Mouse (Mus musculus): Measurements from ENCODE around the gene Foxp1. TPM values are rescaled to one million over a fixed set of nuclear protein-coding genes. Genes with fewer than 3 reads are reported as not detected.

Gene Foxp1
- total RNA-seq, 2 experiments from 2014 or later = 142 TPM

- intact Hi-C loops (cut with DNase I) = loop anchor here (10.0 kb wide), 1 partner anchor 424 kb away; no protein-coding TSS in a partner anchor
- DNase-seq (ENCODE audit: low spot score in 2 of 2) = no peak
These were observed 574.1 kb downstream of the Foxp1 start for GRCm38 (mm10) chr6:98948153-98949141.

- no peak for DNase-seq (ENCODE audit: low spot score in 2 of 2)
- intact Hi-C loops (cut with DNase I) = loop anchor here (10.0 kb wide), 1 partner anchor 423 kb away; no protein-coding TSS in a partner anchor
These were observed 574.9 kb downstream of the Foxp1 start for GRCm38 (mm10) chr6:98947486-98948152.

DNA sequence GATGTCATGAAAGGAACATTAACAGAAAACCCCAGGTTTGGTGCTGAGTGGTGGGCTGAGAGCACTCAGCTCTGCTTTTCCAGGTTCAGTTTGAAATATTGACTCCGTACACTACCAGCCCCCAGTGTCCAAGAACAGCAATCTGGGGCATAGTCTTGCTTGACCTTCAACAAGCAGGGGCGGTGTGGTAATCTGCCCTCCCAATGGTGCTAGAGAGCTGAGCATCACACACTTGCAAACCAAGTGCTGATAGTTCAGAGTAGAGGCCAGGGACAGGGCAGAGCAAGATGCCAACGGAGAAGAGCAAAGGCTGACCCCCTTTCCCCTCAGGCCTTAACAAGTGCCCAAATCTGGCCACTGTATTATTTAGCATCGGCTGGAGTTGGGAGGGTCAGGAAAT lies 575.8 kb downstream of the Foxp1 start:
- intact Hi-C loops (cut with DNase I) = loop anchor here (10.0 kb wide), 1 partner anchor 422 kb away; no protein-coding TSS in a partner anchor
- DNase-seq (ENCODE audit: low spot score in 2 of 2) = no peak

DNA sequence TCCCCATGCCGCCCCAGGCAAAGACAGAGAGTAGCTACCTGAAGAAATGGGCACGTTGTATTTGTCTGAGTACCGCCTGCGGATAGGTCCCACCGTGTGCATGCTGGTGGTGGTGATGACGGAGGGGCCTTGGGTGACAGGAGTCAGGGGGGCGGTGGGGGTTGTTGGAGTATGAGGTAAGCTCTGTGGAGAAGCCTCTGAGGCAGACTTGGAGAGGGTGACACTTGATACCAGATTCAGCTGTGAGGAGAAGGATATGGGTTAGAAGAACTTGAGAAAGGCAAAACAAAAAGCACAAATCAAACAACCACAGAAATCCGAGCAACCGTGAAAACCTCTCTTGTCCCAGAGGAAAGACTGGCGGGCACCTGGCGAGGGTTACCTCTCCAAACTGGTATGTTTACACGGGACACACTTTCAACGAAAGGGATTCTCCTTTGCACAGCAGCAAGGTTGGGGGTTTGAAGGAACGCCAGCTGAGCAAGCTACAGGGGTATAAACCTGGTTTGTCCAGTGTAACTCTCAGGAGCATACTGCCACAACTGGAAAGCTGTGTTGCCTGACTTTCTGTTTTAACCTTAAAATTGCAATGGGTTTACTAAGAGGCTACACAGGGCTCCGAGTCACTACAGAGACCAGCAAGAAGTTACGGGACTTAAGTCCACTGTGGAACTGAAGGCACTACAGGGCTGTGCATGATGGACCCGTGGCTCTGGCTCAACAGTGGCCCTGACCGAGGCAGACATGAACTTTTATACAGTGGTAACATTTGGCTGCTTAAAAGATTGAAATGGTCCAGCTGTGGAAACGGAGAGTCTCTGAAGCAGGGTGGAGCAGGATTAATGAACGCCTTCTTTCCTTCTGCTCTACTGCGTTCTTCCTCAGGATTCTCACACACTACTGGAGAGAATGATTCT lies 576.8 kb downstream of the Foxp1 start:
- DNase-seq (ENCODE audit: low spot score in 2 of 2) = no peak
- intact Hi-C loops (cut with DNase I) = loop anchor here (10.0 kb wide), 1 partner anchor 421 kb away; no protein-coding TSS in a partner anchor

- no peak for DNase-seq (ENCODE audit: low spot score in 2 of 2)
- intact Hi-C loops (cut with DNase I) = loop anchor here (10.0 kb wide), 1 partner anchor 304 kb away; no protein-coding TSS in a partner anchor
These were observed 584.2 kb downstream of the Foxp1 start for GRCm38 (mm10) chr6:98938348-98938747.

DNA sequence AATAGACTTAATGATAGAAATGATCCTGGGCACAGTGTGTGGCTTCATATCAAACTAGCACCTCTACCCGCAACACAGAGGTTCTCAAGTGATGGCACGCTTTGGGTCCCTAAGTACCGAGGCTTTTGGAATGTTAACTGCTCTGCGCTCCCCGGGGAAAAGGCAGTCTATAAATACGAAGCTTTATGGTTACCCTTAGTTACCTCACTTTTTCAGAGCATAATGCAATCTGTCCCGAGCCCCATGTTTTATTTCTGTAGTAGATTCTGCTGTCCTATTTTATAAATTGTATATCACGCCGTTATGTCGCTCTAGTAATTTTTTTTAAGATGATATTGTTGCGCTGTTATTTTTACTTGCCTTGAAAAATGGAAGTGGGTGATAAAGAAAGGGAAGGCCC lies 585.0 kb downstream of the Foxp1 start:
- no peak for DNase-seq (ENCODE audit: low spot score in 2 of 2)

DNA sequence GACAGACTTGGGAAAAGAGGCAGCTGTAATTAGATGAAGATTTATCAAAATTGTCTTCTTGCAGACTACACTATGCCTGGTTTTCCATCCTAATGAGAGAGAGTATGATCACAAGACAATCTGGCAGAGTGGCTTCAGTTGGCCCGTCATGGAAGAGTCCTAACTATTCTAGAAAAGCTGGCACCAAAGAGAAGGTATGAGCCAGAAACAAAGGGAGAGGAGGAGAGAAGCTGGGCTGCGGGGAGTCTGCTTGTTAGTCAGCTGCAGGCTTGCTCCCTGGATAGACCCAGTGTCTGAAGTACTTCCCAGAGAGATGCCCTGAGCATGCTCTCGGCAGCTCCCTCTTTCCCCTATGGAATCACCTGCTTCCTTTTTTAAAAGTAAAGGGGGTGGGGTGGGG lies 586.1 kb downstream of the Foxp1 start:
- intact Hi-C loops (cut with DNase I) = loop anchor here (10.0 kb wide), 1 partner anchor 302 kb away; no protein-coding TSS in a partner anchor

More for the DNA sequence above, 585.0 kb downstream of the Foxp1 start:
- intact Hi-C loops (cut with DNase I) = loop anchor here (10.0 kb wide), 1 partner anchor 303 kb away; no protein-coding TSS in a partner anchor

DNA sequence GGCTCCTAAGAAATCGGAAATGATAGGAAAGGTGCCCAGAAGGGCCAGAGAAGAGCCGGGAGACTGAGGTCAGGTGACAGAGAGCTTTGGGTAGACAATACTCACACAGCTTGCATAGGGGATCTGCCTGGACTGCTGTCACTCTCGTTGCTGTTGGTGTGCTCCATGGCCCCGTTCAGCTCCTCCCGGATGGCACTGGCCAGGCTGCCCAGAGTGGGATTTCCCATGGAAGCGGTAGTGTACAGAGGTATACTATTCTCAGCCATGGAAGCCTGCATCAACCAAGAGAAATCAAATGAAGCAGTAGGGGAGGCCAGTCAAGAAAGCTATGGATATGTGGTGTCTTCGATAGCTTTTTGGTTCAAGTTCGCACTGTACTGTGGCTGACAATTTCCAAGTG lies 587.4 kb downstream of the Foxp1 start:
- intact Hi-C loops (cut with DNase I) = loop anchor here (10.0 kb wide), 1 partner anchor 300 kb away; no protein-coding TSS in a partner anchor
- no peak for DNase-seq (ENCODE audit: low spot score in 2 of 2)

More for the DNA sequence above, 586.1 kb downstream of the Foxp1 start:
- DNase-seq (ENCODE audit: low spot score in 2 of 2) = peak in 1 of 2 experiments; percentile 26

- no peak for DNase-seq (ENCODE audit: low spot score in 2 of 2)
- intact Hi-C loops (cut with DNase I) = loop anchor here (10.0 kb wide), 1 partner anchor 300 kb away; no protein-coding TSS in a partner anchor
These were observed 588.1 kb downstream of the Foxp1 start for GRCm38 (mm10) chr6:98934381-98934780.

DNA sequence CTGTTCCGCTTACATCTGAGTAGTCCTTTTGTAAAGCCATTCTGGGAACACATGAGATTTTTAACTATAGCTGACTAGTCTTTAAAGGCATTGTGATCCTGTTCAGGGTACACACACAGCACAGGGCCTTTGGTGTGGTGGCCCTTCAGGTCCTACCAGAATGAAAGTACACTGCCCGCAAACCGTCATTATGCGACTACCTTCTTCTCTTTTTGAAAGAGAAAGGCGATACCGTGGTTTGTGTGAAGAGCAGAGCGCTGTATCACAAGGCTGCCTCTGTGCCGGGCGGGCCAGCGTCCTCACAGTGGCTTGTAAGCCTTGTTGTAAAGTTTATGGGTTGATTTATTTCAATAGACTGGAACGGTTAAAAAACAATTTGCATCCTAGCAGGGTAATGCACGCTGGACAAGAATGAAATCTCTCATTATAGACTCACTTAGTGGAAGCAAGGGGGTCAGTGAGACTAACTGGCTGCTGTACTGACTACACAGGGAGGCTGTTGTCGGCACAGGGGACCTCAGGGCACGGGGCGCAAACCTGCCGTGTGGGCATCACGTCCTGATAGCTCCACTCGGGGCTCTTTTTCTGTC lies 589.3 kb downstream of the Foxp1 start:
- intact Hi-C loops (cut with DNase I) = loop anchor here (10.0 kb wide), 1 partner anchor 298 kb away; no protein-coding TSS in a partner anchor
- DNase-seq (ENCODE audit: low spot score in 2 of 2) = no peak

DNA sequence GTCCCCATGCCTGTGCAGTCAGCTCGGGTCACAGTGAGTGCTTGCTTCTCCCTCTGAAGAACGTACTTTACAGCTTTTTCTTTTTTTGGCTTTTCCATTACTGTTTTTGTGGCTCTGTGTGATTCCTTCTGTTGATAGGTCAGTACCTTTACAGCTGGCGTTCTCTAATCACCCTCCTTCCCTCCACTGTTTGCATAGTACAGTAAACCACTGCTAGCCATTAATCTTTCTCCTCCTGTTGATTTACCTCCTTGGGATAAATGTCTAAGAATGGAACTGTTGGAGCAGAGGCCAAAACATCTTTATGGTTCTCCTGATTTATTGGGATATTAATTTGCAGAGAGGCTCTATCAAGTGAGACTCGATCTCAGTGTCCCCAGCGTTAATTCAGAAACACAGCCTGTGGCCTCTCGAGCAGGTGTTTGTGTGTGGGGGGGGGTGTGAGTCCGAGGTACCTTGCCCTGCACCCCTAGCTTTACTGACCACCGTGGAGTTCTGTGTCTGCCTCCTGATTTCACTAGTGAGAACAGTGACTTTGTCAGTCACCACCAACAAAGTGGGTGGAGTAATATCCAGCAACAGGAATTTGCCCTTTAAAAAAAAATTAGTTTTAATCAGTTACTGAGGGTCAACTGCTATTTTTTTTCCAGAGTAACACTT lies 590.5 kb downstream of the Foxp1 start:
- no peak for DNase-seq (ENCODE audit: low spot score in 2 of 2)
- intact Hi-C loops (cut with DNase I) = loop anchor here (10.0 kb wide), 1 partner anchor 297 kb away; no protein-coding TSS in a partner anchor

- no peak for DNase-seq (ENCODE audit: low spot score in 2 of 2)
- intact Hi-C loops (cut with DNase I) = loop anchor here (10.0 kb wide), 1 partner anchor 296 kb away; no protein-coding TSS in a partner anchor
These were observed 591.7 kb downstream of the Foxp1 start for GRCm38 (mm10) chr6:98930652-98931300.

- no peak for DNase-seq (ENCODE audit: low spot score in 2 of 2)
These were observed 594.2 kb downstream of the Foxp1 start for GRCm38 (mm10) chr6:98928365-98928764.

GRCm38 (mm10) chr6:98901259-98901658 lies 621.3 kb downstream of the Foxp1 start:
- no peak for DNase-seq (ENCODE audit: low spot score in 2 of 2)
- intact Hi-C loops (cut with DNase I) = no loop called here

More at GRCm38 (mm10) chr6:98928365-98928764, 594.2 kb downstream of the Foxp1 start:
- intact Hi-C loops (cut with DNase I) = no loop called here

DNA sequence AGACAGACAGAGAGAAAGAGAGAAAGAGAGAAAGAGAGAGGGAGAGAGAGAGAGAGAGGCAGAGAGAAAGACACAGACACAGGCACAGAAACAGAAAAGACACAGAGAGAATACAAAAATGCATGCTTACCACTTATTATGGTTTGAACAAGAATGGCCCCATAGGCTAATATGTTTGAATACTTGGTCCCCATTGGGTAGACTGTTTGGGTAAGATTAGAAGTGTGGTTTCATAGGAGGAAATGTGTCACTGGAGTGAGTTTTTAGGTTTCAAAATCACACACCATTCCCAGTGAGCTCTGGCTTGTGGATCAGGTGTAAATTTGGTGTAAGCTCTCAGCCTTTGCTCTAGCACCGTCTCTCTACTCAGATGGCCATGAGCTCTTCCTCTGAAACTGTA lies 644.3 kb downstream of the Foxp1 start:
- intact Hi-C loops (cut with DNase I) = no loop called here
- no peak for DNase-seq (ENCODE audit: low spot score in 2 of 2)

GRCm38 (mm10) chr6:98876401-98876800 lies 646.1 kb downstream of the Foxp1 start:
- intact Hi-C loops (cut with DNase I) = no loop called here
- DNase-seq (ENCODE audit: low spot score in 2 of 2) = no peak
